Mouse (Mus musculus) liver, adult (tissue): ENCODE results near the gene Dcn.

Source experiments
- GATA4 ChIP-seq: IDR thresholded peaks from 2 replicates; pipeline ENCODE4 v1.6.1; 2014; ENCODE audit warnings: mild to moderate bottlenecking, low read length; ENCODE audit not compliant: insufficient replicate concordance

Gene Dcn

DNA sequence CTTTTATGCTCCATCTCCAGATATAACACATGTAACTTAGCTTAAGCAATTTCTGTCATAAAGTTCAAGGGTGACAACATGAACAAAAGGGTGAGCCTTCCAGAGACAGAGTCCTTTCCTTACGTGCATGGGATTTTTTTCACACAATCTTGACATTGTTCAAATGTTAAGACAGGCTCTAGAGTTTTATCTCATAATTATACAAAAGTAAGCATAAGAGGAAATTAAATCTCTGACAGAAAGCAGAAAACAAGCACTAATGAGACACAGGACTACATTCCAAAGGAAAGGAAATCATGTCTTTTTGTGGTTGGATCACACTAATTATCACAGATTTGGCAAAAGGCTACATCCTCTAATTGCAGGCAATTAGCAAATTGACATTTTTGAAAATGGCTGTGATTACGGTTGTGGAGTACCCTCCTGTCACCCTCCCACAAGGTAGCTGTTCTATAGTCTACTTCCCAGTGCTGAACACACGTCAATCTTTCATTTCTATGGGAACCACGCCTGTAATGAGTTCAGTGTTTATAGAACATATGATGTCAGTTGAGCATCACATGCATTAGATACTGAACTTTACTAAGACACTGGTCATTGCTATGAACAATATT, 13.1 kb downstream of the Dcn start:
- TF ChIP-seq GATA4, result no peak

DNA sequence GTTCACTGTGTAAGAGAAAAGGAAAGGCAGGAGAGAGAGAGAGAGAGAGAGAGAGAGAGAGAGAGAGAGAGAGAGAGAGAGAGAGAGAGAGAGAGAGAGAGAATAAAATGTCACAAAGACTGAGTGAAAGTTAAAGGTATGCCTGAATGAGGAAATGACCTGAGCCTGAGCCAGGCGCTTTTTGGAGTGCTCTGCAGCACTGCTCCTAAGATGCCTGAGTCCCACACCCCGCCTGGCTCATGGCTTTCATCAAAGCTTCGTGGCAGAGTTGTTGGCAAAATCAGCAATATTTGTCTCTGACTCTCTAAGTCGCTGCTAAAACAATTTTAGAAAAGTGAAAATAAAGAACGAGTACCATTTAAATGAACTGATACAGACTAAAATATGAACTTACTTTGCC, 18.2 kb downstream of the Dcn start:
- TF ChIP-seq GATA4, result no peak

DNA sequence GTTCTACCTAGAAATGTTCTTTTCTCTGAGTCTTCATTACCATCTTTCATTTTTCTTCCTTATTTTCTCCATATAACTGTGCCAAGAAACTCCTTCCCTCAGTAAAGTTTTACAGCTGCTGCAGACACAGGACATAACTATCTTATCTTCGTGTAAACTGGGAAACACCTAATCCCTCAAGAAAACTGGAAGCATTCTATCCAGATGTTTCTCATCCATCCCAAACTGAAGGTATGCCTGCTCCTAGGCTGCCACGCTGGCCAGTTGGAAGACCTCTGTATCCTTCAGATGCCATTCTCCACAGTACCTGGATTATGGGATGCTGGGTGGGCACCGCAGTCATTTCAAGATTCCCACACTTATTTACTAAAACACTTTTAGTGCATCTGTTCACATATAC, 44.0 kb downstream of the Dcn start:
- TF ChIP-seq GATA4, result no peak

DNA sequence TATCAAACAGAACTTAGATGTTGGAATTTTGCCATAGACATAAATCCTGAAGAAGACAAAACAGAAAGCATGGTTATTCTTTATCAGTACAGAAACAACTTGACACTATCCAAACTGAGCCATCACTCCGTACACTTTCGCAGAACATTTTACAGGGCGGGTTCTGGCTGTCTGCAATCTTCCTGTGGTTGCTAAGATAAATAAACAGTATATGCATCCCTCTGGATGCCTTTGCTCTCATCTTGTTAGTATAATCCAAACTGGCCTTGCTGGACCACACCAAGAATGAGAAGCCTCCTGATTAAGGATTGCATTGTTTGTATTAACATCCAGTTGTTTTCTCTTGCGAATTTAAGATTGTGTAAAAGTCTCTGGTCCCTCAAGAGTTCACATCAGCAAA, 56.3 kb downstream of the Dcn start:
- TF ChIP-seq GATA4, result no peak

DNA sequence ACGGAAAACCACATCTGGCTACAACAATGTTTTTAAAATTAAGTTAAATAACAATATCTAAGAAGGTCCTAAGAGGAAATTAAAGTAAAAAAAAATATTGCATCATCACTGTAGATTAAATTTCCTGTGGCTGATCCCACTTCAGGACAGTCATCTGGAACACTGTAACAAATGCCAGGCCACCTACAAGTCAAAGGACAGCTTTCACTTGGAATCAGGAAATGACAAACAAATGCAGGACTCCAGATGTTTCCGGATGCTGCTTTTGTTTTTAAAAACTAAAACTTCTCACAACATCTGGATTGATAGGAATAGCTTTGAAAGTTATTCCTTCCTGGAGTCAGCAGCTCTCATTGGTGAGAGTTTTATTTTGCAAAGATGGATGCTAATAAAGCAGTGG, 57.5 kb downstream of the Dcn start:
- TF ChIP-seq GATA4, result no peak

DNA sequence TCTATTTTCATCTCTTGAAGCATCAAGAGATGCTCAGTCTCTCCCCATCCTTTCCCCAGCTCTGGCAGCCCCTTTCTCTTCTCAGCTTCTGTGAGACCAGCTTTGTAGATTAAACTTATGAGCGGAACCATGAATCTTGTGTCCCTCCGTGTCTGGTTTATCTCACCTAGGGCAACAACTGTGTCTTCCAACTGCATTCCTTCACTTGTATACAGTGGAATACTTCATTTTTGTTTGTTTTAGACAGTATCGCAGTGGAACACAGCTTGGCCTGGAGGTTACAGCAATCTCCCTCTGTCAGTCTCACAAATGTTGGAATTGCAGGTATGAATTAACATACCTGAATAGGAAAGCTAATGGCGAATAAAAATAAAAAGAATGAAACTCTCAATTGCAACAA, 58.8 kb downstream of the Dcn start:
- no peak for TF ChIP-seq GATA4

DNA sequence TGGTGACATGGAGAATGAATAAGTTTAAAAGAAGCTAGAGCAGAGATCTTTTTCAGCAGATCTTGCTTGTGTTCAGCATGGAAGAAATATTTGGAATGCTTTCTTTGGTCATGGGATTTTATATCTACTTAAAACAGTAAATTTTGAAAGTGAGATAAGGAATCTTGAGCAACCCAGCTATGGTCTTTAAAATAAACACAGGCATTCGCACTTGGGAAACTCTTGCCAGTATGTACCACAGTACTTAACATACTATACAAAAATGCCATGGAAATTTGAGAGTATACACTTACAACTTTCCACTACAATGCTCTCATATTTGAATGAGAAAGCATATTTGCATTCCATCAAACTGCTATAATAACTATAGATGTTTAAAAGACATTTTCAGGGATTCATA, 68.3 kb downstream of the Dcn start:
- no peak for TF ChIP-seq GATA4

DNA sequence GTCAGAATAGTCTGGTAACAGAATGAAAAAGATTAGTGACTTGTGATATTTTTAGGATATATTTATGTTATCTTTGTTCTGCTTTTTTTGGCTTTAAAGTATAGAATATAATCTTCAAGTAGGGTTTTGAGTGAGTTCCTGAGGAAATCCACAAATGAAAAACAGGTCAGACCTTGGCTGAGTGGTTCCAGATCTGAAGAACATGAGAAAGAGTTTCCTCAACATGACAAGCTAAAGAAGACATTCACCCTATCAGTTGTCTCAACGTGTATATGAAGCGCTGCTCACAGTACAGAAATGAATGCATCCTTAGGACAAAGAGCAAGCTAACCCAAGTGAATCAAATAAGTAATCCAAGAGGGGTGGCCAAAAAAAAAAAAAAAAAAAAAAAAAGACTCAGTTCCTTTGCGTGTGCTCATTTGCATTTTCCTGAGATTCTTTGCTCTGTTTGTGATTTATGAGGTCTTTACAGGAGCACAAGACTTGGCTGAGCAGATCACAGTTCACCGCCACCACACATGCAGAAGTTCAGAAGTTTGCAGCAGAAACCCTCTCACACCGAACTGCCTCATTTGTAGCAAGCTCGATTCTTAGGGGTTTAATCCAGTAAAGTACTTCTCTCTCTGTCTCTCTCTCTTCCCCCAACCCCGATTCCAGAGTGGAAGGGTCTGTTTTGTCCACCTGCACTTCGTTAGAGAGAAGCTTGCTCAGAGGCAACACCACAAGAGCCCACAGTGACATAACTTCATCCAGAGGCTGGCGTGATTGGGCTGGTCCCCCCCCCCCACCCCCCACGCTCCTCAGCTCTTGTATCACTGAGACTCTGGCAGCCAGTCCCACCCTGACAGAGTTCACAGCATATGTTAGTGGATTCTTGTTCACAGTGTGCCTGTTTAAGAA, 85.8 kb downstream of the Dcn start, which contains the start of gene Lum:
Gene Lum (plus strand): TSS at position 172 of the 900 bp plus-strand sequence.
- no peak for TF ChIP-seq GATA4

DNA sequence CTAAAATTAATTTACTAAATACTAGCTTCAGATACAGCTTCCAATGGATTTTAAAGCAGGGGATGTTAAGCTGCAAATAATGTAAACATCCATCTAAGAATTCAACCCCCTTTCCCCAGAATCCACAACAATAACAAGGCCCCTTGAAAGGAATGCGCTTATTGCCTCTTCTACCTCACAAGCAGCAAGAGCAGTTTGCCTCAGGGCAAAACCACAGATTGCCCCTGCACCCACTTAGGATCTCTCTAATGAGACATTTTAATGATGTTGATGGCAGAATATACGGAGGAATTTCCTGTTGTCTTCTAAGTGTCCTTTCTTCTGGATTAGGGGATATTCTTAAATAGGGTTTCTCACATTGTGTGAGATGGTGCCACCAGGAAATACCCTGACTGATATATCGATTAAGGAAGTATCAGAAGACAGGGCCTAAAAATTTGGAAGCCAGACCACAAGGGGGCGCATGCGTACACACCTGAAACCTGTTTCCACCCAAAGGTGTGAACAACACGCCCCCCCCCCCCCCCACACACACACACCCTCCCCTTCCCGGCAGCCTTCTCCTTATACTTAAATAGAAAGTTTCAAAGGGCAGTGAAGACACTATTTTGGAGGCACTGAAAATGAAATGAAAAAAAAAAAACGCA, 88.2 kb downstream of the Dcn start:
- TF ChIP-seq GATA4, result no peak
